Mouse (Mus musculus): ENCODE measurements around the gene Gm29289. TPM values are rescaled to one million over a fixed set of nuclear protein-coding genes. Genes with fewer than 3 reads are reported as not detected.

Gene Gm29289
- not detected in 2 replicates for polyA plus RNA-seq (2012; rRNA removed)

GRCm38 (mm10) chrY:2932282-2932681 lies at the start of gene Gm29289:
Gene Gm29289 (plus strand): TSS chrY:2932582.

DNA sequence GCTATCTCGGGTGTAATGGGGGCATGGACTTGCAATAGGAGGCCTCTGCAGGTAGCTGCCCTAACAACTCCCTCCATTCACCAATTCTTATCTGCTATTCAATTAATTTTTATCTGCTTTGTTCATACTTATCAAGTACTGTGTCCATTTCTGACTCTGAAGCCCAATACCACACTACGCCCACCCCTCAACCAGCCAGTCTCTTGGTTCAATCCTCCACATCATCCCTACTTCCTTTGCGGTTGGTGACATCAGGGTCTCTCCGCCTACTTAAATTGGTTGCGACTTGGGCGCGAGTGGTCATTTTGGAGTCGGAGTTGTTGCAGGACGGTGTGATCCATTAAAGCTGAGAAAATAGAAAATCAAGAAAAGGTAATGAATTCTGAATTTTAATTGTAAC lies 31.7 kb upstream of the Gm29289 start, which contains the start of gene Gm10352:
TSS of gene Gm10352 (plus strand) at position 301 of the 400 bp plus-strand sequence.

Other genes with a start within 250 kb of the Gm29289 start
- gene H2al2b, start 211.9 kb upstream of the Gm29289 start, polyA plus RNA-seq (2012; rRNA removed): not detected in 2 replicates
- not detected in 2 replicates for gene Gm4064, start 136.4 kb upstream of the Gm29289 start, polyA plus RNA-seq (2012; rRNA removed)
- gene Rbmy, start 101.9 kb upstream of the Gm29289 start, polyA plus RNA-seq (2012; rRNA removed): not detected in 2 replicates
- not detected in 2 replicates for gene Gm10256, start 101.9 kb upstream of the Gm29289 start, polyA plus RNA-seq (2012; rRNA removed)
- not detected in 2 replicates for gene Gm10352, start 31.6 kb upstream of the Gm29289 start, polyA plus RNA-seq (2012; rRNA removed)

Data from stomach, adult 2 months (tissue).